Mouse (Mus musculus): ENCODE results near the gene Apobec4. TPM values are rescaled to one million over a fixed set of nuclear protein-coding genes. Genes with fewer than 3 reads are reported as not detected.

The Apobec4 gene
- polyA plus RNA-seq, 1 experiment from 2014 or later, result not detected

GRCm38 (mm10) chr1:152726095-152726494 is 24.3 kb upstream of the Apobec4 start:
- Histone ChIP-seq H3K9me3 (no peaks in the 10 kb centered on the region), H3K27ac (replicated peaks) (no peak overlapping the region), H3K36me3 (replicated peaks) (no peaks in the 10 kb centered on the region), H3K4me3 (no peak overlapping the region), H3K4me1 (0 out of 2 replicates have a peak, but pooled peaks cover 3% of the 10 kb centered on the region), H3K27me3 (replicated peaks; ENCODE audit: low read depth, poor library complexity, severe bottlenecking) (no peaks in the 10 kb centered on the region)
- DNase-seq (ENCODE audit: low spot score), result no peak
- WGBS, result 80% methylated on average over 3 of the region's 3 CpGs

DNA sequence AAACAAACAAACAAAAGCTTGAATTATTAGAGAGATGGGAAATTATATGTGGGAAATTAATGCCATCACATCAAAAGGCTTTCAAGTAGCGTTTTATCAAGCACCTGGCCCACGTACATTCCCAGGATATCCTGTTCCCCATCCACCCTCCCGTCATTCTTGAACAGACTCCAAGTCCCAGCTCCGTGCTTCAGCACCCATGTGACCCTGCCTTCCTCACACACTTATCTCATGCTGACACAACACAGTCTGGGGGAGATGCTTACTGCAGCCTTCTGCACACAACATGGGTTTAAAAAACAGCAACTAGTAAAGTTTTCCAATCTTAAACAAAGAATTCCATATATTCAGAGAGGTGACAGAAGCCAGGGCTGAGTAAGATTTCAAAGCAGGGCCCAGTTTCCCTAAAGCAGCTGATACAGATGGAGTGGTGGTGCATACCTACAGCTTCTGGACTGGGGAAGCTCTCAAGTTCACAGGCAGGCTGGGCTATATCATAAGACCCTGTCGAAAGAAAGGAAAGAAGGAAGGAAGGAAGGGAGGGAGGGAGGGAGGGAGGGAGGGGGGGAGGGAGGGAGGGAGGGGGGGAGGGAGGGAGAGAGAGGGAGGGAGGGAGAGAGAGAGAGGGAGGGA is 22.6 kb upstream of the Apobec4 start:
- H3K27me3 ChIP-seq (replicated peaks; ENCODE audit: low read depth, poor library complexity, severe bottlenecking), result no peaks in the 10 kb centered on the region
- H3K9me3 ChIP-seq, result no peaks in the 10 kb centered on the region
- no peak for DNase-seq (ENCODE audit: low spot score)
- no peak overlapping the region for H3K4me3 ChIP-seq
- no peak overlapping the region for H3K27ac ChIP-seq (replicated peaks)
- WGBS, result 69% methylated on average over 5 of the region's 5 CpGs
- H3K36me3 ChIP-seq (replicated peaks), result no peaks in the 10 kb centered on the region
- H3K4me1 ChIP-seq, result 0 out of 2 replicates have a peak, but pooled peaks cover 3% of the 10 kb centered on the region

GRCm38 (mm10) chr1:152738793-152739192 is 11.6 kb upstream of the Apobec4 start:
- no peaks in the 10 kb centered on the region for H3K9me3 ChIP-seq
- 87% methylated on average over 9 of the region's 9 CpGs for WGBS
- no peak for DNase-seq (ENCODE audit: low spot score)
- H3K4me1 ChIP-seq, result peaks cover 13% of the 10 kb centered on the region; the same call in 1 of the 2 replicates
- no peaks in the 10 kb centered on the region for H3K36me3 ChIP-seq (replicated peaks)
- no peak overlapping the region for H3K4me3 ChIP-seq
- no peak overlapping the region for H3K27ac ChIP-seq (replicated peaks)
- no peaks in the 10 kb centered on the region for H3K27me3 ChIP-seq (replicated peaks; ENCODE audit: low read depth, poor library complexity, severe bottlenecking)

GRCm38 (mm10) chr1:152739374-152739773 is 11.0 kb upstream of the Apobec4 start:
- Histone ChIP-seq H3K4me3 (no peak overlapping the region), H3K27ac (replicated peaks) (no peak overlapping the region), H3K27me3 (replicated peaks; ENCODE audit: low read depth, poor library complexity, severe bottlenecking) (no peaks in the 10 kb centered on the region), H3K9me3 (no peaks in the 10 kb centered on the region), H3K36me3 (replicated peaks) (no peaks in the 10 kb centered on the region), H3K4me1 (peaks cover 13% of the 10 kb centered on the region; the same call in 1 of the 2 replicates)
- WGBS, result 91% methylated on average over 11 of the region's 11 CpGs
- no peak for DNase-seq (ENCODE audit: low spot score)

DNA sequence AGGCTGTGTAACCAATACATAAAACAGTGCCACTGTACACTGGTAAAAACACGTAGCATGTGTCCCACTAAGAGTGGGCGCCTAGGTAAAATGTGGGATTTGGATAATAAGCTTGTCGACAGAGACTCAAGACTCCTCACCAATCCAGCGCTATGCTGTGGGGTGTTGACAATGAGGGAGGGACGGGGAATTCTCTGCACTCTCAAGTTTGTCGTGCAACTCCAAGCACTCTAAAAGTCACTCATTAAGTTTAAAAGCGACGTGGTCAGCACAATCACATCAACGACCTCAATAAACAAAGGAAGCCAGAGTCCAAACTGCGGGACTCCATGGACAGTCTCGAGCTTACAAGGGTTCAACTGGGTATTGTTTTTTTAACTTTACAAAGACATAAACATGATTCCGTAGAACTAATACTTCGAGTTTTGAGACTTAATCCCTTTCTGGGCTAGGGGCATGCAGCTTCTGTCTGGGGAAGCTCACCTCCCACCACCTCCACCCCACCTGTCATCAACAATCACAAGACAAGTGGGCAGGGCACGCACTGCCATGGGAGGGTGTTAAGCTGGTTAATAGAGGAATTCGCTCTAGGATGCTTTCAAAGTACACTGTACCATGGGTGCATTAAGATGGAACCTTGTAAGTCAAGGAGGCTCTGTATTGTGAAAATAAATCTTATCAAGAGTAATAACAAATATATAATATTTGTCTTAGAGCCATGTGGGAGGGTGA is 7.1 kb upstream of the Apobec4 start:
- DNase-seq (ENCODE audit: low spot score), result no peak
- Histone ChIP-seq H3K27me3 (replicated peaks; ENCODE audit: low read depth, poor library complexity, severe bottlenecking) (no peaks in the 10 kb centered on the region), H3K9me3 (no peaks in the 10 kb centered on the region), H3K4me1 (peaks cover 8% of the 10 kb centered on the region), H3K27ac (replicated peaks) (no peak overlapping the region), H3K36me3 (replicated peaks) (no peaks in the 10 kb centered on the region), H3K4me3 (no peak overlapping the region)
- WGBS, result 66% methylated on average over 15 of the region's 15 CpGs

GRCm38 (mm10) chr1:152746426-152746825 is 3.9 kb upstream of the Apobec4 start:
- no peaks in the 10 kb centered on the region for H3K9me3 ChIP-seq
- H3K4me3 ChIP-seq, result no peak overlapping the region
- no peaks in the 10 kb centered on the region for H3K27me3 ChIP-seq (replicated peaks; ENCODE audit: low read depth, poor library complexity, severe bottlenecking)
- DNase-seq (ENCODE audit: low spot score), result peak; percentile 80
- no peak overlapping the region for H3K27ac ChIP-seq (replicated peaks)
- WGBS, result 4% methylated on average over 5 of the region's 5 CpGs
- H3K4me1 ChIP-seq, result peaks cover 2% of the 10 kb centered on the region; the same call in 1 of the 2 replicates
- H3K36me3 ChIP-seq (replicated peaks), result no peaks in the 10 kb centered on the region

DNA sequence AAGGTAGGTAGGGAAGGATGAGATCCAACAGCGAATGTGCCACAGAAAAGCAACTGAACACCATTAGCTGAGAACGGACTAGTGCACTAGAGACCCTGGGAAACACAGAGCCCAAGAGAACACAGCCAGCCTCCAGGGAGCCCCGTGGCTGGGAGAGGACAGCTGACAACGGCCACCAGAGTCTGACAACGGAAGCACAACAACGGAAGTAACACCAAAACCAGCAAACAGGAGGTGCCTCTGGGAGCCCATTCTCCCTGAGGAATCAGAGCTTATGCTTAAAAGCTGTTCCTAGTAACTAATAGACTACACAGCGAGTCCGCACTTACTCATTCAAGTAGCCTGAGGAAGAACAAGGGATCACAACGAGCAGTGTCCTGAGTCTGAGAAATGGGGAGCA is 1.1 kb upstream of the Apobec4 start:
- Histone ChIP-seq H3K36me3 (replicated peaks) (no peaks in the 10 kb centered on the region), H3K4me3 (no peak overlapping the region), H3K4me1 (peaks cover 2% of the 10 kb centered on the region; the same call in 1 of the 2 replicates), H3K27me3 (replicated peaks; ENCODE audit: low read depth, poor library complexity, severe bottlenecking) (no peaks in the 10 kb centered on the region), H3K27ac (replicated peaks) (no peak overlapping the region), H3K9me3 (no peaks in the 10 kb centered on the region)
- DNase-seq (ENCODE audit: low spot score), result no peak
- WGBS, result 71% methylated on average over 9 of the region's 9 CpGs

DNA sequence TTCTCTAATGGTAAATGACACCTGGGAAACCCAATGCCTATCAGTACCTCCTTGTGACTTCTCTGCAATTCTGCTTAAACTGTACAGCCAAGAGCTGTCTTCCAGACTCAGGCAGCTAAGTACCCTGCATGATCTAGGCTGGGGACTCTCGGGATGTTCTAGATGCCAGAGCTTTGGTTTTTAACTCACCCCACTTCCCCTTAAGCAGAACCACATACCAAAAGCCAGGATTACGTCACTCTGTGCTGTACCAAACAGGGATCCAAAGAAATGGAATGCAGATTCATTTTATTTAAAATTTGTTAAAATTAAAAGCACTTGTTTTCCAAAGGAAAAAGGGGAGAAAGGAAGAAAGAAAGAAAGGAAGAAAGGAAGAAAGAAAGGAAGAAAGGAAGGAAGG is 11.4 kb downstream of the Apobec4 start:
- Histone ChIP-seq H3K9me3 (no peaks in the 10 kb centered on the region), H3K36me3 (replicated peaks) (no peaks in the 10 kb centered on the region), H3K4me1 (peaks cover 10% of the 10 kb centered on the region), H3K4me3 (no peak overlapping the region), H3K27ac (replicated peaks) (no peak overlapping the region), H3K27me3 (replicated peaks; ENCODE audit: low read depth, poor library complexity, severe bottlenecking) (peaks cover 21% of the 10 kb centered on the region)
- DNase-seq (ENCODE audit: low spot score), result no peak
- WGBS, result 81% methylated on average over 2 of the region's 2 CpGs

DNA sequence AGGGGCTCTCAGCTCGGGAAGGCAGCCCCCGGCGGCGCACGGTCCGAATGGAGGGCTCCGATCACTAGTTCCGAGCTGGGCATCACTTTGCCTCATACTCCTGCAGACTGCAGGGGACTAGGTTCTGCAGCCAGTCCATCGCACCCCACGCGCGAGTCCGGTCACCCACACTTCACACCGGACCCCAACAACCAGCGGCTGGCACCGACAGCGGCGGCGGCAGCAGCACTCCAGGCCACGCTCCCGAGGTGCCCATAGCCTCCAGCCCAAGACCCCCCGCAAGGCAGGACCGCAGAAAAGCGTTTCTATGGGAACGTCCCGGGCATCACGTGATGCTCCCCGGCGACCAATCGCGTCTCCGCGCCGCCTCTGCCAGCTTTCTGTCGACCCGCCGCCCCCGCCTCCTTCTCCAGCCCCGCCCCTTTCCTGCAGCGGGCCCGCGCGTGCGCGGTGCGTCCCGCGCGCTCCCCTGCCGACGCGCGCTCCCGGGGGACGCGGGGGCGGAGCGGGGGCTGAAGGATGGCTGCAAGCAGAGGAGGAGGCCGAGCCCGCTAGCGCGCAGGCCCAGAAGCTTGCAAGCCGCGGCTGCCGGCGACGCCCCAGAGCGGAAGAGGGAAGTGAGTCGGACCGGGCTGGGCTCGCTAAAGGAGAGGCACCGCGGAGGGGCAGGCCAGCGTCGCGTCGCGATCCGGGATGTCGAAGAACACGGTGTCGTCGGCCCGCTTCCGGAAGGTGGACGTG is 15.9 kb downstream of the Apobec4 start, which contains the start of the genes Rgl1 and Arpc5:
Gene Rgl1 (minus strand): TSS at position 320 of the 741 bp plus-strand sequence.
Gene Arpc5 (plus strand): TSS at position 511 of the 741 bp plus-strand sequence.
- peaks cover 12% of the 10 kb centered on the region for H3K4me1 ChIP-seq
- peaks cover 23% of the 10 kb centered on the region for H3K36me3 ChIP-seq (replicated peaks)
- H3K9me3 ChIP-seq, result no peaks in the 10 kb centered on the region
- peaks cover 21% of the 10 kb centered on the region for H3K27me3 ChIP-seq (replicated peaks; ENCODE audit: low read depth, poor library complexity, severe bottlenecking)
- H3K27ac ChIP-seq (replicated peaks), result peak within 1 kb of the TSS; percentile 90
- WGBS, result under 1% methylated on average over 84 of the region's 86 CpGs
- DNase-seq (ENCODE audit: low spot score), result peak; percentile 99
- H3K4me3 ChIP-seq, result peak within 1 kb of the TSS; percentile 93

DNA sequence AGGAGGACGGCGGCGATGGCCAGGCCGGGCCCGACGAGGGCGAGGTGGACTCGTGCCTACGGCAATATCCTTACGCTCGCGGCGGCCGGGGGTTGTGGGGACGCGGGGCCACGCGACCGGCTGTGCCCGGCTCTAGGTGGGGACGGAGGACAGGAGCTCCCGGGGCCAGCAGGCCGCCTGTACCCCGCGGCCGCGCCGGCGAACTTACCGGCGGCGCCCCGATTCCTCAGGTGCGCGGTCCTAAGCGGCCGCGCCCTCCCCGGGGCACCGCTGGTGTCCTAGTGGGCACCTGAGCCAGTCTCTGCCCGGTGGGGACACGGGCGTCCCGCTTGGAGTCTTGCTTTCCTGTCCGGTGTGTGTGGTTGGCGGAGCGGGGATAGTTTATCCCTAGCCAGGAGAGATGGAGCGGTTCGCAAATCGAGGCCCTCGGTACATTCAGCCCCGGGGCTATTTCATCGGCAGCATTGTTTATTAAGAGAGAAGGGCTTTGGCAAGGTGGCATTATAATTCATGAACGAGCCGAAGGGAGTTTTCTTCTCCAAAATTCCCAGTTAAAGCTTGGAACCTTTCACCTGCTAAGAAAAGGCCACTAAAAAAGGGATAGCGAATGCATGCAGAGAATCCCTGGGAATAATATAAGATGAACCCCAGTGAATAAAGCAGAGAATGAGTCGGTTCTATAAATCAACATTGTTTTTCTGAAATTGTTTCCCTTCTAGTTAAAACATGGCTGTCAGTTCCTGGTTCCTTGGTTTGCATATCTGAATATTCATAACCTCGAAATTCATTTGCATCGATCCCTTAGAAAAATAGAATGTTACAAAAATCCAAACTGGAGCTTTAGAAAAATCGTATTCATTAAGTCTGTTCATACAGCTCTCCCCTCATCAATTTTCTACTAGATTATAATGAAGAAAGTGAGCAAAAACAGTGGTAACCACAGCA is 16.7 kb downstream of the Apobec4 start:
- DNase-seq (ENCODE audit: low spot score), result peak; percentile 52
- 1% methylated on average over 60 of the region's 60 CpGs for WGBS

DNA sequence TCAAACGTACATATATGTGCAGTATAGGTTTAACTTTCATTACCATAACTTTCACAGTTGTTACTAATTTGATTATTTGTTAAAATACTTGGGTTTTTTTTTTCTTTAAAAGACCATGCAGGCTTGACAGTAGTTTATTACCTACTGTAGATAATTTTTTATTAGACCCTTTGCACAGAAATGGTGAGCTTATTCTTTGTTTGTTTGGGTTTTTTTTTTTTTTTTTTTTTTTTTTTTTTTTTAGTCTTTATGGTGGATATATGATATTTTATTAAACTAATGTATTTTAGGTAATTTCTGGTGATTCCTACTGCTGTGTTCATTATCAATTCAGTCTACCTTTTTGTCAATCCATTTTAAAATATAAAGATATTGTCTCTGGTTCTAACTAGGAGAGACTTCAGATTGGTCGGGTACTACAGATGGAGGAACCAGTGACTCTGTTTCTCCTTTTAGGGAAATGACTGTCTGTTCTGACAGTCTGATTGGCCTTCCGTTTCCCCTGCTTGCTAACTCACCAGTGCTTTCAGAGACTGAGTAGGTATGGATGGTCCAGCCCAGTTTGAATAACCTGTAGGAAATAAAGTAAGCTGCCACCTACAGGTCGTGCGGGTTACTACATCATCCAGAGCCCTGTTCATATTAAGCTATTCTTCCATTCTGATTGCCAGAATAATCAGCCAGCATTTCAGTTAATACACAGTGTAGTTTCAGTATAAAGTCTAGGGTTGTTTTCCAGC is 17.6 kb downstream of the Apobec4 start:
- Histone ChIP-seq H3K9me3 (no peaks in the 10 kb centered on the region), H3K4me1 (peaks cover 12% of the 10 kb centered on the region), H3K27me3 (replicated peaks; ENCODE audit: low read depth, poor library complexity, severe bottlenecking) (peaks cover 21% of the 10 kb centered on the region), H3K27ac (replicated peaks) (no peak overlapping the region), H3K36me3 (replicated peaks) (peaks cover 40% of the 10 kb centered on the region), H3K4me3 (peak overlapping the region; percentile 93)
- DNase-seq (ENCODE audit: low spot score), result peak; percentile 86
- 9% methylated on average over 5 of the region's 5 CpGs for WGBS

More for the DNA sequence above, 16.7 kb downstream of the Apobec4 start:
- H3K27me3 ChIP-seq (replicated peaks; ENCODE audit: low read depth, poor library complexity, severe bottlenecking), result peaks cover 21% of the 10 kb centered on the region
- peaks cover 12% of the 10 kb centered on the region for H3K4me1 ChIP-seq
- H3K36me3 ChIP-seq (replicated peaks), result peaks cover 31% of the 10 kb centered on the region
- peak overlapping the region; percentile 93 for H3K4me3 ChIP-seq
- H3K27ac ChIP-seq (replicated peaks), result peak overlapping the region; percentile 90
- H3K9me3 ChIP-seq, result no peaks in the 10 kb centered on the region
